Mouse (Mus musculus): Measurements from ENCODE around the gene Dlg1.

The Dlg1 gene

GRCm38 (mm10) chr16:31740271-31740670, 77.0 kb downstream of the Dlg1 start:
- no peak for DNase-seq

- DNase-seq: no peak
Measured at GRCm38 (mm10) chr16:31740704-31741103, 77.5 kb downstream of the Dlg1 start.

DNA sequence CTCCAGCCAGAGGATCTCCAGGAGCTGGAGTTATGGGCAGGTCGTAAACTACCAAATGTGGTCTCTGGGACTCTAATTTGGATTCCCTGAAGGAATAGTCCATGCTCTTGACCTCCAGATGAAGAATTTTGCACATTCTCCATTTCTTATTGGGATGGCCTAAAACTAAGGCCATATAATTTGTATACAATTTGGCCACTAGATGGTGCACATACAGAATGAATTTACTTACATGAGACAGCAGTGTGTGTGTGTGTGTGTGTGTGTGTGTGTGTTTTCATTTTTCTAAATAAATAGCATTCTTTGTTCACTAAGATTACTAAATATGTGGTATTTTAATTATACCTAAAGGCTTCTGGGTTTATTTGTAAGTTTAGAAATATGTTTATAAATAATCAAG, 87.3 kb downstream of the Dlg1 start:
- peak; percentile 61 for DNase-seq

- peak; percentile 16 for DNase-seq
Measured at GRCm38 (mm10) chr16:31754172-31755025, 91.2 kb downstream of the Dlg1 start.

- no peak for DNase-seq
Measured at GRCm38 (mm10) chr16:31755053-31755452, 91.8 kb downstream of the Dlg1 start.

DNA sequence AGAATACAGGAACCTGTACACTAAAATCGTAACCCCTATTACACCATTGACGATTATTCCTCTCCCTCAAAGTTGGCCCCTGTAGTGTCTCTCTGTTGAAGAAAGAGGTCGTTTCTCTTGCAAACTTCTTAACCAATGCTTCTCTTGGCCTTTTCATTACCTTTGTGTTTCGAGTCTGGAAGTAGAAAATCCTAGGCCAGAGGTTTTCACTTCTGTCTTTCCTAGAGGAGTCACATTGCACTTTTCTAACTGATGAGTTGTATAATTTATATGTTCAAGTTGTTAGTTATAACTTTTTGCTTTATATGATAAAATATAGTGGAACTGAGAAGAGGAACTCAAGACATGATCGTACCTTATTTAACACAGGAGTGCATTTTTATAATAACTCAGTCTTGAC, 93.2 kb downstream of the Dlg1 start:
- no peak for DNase-seq

DNA sequence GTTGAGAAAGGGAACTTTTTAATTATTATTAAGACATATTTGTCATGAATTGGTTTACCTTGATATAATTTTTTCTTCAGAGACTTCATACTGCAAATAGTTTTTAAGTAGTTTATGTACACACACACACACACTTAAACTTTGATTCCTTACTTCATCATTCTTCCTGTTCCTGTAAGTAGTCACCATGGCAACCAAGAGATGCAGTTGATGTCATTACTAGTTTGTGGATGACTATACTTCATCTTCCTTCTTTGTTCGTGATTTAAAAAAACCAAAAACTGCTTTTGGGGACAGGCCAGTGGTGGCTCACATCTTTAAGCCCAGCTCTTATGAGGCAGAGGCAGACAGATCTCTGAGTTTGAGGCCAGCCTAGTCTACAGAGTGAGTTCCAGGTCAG, 94.4 kb downstream of the Dlg1 start:
- DNase-seq: no peak

DNA sequence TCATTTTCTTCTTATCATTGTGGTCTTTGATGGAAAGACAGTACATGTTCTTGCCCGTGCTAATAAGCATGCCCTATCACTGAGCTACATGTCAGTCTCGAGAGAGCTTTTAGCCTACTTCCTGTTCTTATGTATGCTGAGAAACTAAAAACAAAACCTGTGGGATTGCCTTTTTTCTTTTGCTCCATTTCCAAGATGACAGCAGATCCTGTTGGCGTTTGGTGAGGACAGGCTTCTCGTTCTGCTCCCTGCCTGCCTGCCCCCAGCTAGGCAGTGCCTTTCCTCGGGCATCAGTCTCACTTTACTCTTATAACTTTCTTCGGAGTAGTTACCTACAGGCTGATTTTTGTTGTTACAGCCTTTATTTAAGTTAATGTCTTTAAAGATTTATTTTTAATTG, 96.2 kb downstream of the Dlg1 start:
- DNase-seq: no peak

DNA sequence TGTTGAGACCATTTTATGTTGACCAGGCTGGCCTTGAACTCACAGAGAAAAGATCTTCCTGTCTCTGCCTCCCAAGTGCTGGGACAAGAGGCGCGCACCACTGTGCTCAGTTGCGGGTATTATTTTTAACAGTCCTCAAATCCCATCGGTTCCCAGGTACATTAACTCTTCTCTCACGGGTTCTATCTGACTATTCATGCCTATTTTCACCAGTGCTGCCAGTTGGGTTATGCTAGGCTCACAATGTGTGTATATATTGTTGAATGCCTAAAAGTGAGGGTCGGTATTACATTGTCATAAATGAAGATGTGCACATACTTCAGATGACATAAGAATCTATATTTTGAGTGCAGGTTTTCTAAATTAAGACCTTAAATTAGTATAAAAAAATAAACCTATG, 103.1 kb downstream of the Dlg1 start:
- no peak for DNase-seq

GRCm38 (mm10) chr16:31766715-31767114, 103.5 kb downstream of the Dlg1 start:
- peak; percentile 22 for DNase-seq

GRCm38 (mm10) chr16:31775924-31776323, 112.7 kb downstream of the Dlg1 start:
- DNase-seq: no peak

DNA sequence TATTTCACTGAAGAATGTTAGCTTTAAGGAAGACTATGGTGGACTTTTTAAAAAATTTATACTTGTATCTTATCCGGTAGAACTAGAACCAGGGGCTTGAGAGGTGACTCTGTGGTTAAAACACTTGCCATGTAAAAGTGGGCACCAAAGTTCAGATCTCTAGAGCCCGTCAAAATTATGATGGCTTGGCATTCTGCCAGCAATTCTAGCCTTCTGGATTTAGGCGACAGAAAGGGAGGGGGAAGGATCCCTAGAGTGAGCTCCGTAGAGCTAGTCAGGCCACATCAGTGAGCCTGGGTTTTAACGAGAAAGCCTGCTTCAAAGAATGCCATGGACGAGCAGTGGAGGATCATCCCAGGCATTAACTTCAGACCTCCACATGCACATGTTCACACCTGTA, 117.8 kb downstream of the Dlg1 start:
- no peak for DNase-seq

- no peak for DNase-seq
Measured at GRCm38 (mm10) chr16:31790056-31790455, 126.8 kb downstream of the Dlg1 start.

- no peak for DNase-seq
Measured at GRCm38 (mm10) chr16:31803644-31804043, 140.4 kb downstream of the Dlg1 start.

DNA sequence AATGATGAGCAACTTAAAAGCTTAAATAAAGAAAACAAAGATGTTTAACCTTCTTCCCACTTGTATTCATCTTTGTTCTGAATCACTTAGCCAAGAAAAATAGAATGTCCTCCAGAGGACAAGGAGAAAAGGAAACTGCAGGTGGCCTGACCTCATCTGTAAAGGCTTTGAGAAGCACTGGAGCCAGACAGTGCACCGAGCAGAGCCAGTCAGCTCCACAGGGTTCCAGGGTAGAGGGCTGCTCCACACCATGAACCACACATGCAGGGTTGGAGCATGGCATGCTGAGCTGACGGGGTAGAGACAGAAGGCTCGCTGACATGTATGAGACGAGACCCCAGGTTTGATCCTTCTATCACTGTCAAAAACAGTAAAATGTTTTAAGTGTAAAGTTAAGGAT, 162.8 kb downstream of the Dlg1 start:
- DNase-seq: peak; percentile 49

DNA sequence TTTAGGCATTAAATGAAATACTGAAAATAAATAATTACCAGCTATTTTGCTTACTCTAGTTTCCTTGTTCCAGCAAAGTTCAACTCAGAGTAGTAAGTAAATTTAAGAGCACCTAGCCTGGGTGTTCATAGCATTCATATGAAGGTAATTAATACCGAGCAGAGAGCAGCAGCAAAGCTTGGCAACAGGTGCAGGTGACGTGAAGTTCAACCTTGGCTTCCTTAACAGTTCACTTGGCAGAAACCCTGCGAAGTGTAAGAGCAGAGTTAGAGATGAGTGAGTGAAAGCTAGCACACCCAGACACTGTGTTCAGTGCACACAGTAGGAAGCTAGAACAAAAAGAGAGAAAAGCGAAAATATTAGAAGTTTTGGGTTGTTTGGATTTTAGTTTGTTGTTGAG, 167.5 kb downstream of the Dlg1 start:
- no peak for DNase-seq

DNA sequence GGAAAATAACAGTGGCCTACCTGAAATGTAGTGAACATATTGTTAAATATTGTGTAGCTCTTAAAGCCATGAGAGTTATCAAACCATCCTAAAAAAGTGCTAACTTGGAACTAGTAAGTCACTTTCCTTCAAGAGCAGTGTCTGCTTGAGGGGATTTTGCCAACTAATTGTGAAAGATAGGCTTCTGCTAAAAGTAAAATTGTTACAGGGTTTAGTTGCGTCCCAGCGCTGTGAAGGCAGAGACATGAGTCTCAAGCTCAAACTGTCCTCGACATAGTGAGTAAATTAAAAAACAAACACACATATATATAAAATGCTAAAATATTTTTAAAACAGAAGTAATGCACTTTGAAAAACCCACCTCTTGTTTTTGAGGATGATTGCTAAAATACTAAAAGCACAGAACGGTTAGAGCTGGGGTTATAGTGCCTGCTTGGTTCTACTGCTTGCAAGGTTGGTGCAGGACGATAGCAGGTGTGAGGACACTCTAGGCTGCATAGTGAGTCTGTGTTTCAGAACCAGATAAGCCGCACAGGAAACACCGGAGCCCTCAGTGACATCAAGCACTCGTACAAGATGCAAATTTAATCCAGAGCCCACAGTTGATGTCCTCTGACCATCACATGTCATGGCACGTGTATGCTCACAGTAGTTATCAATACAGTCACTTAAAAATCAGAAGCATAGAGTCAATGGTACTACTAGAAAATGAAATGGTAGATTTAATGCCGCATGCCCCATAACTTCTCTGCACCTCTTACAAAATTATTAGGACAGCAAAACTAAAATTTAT, 169.6 kb downstream of the Dlg1 start:
- no peak for DNase-seq

GRCm38 (mm10) chr16:31834011-31834584, 170.9 kb downstream of the Dlg1 start:
- DNase-seq: peak; percentile 12

- DNase-seq: no peak
Measured at GRCm38 (mm10) chr16:31834662-31835318, 171.5 kb downstream of the Dlg1 start.

GRCm38 (mm10) chr16:31837362-31837761, 174.1 kb downstream of the Dlg1 start:
- no peak for DNase-seq

- DNase-seq: no peak
Measured at GRCm38 (mm10) chr16:31844246-31844645, 181.0 kb downstream of the Dlg1 start.

DNA sequence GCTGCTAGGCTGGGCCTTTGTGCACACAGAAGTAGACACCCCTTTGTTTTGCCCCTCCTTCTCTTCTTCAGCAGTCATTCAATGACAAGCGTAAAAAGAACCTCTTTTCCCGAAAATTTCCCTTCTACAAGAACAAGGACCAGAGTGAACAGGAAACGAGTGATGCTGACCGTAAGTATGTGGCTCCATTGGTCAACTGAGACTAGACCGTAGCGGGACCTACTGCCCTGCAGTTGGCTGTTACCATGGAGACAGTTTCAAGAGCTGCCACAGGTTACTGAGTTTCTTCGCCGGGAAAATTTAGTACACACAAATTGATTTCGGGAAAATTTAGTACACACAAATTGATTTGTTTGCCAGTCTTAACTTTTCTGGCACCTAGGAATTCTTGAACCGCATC, 183.5 kb downstream of the Dlg1 start:
- peak; percentile 23 for DNase-seq

DNA sequence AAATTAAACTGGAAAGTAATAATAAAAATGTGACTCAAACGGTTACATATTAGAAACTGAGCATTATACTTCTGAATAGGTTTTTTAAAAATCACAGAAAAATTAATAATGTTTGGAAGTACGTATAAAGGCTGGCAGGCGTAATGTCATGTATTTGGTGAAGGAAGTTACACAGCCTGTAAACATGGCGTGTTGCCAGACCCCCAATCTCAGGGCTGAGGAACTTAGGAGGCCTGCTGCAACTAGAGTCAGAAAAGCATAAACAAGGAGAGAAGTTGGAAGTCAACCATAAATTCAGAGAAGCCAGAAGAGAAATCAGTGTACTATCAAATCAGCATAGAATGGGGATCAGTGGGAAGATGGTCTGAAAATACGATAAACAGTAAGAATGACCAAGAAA, 200.7 kb downstream of the Dlg1 start:
- no peak for DNase-seq

All from embryo, embryonic 11 days (tissue).